Mouse (Mus musculus): ENCODE data around the gene Pias1.

DNA sequence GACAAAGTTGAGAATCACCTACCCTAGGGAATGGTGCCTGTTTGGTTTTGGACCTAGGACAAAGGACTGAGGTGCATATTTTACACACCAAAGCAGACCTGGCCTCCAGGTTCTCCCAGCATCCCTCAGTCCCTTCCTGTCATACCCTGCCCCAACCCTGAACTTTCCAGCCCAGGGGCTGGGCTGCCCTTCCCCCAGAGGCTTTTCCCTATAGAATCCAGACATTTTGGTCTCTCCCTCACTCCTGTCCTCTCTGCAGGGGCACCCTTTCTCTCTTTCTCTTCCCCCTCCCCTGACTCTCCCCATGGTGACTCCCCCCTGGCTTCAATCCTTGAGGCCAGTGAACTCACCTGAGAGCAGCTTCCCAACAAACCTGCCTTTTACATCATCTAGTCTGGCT, 117.0 kb downstream of the Pias1 start:
- TF ChIP-seq CTCF (IDR thresholded peaks at IDR 0.05; ENCODE audit: low read depth, low read length) (no peak), POLR2A (IDR thresholded peaks at IDR 0.05; ENCODE audit: borderline replicate concordance, low read depth, low read length) (no peak)

Data from bone marrow macrophage, adult 2 months (primary cell).